Comparison of ENCODE assay signal across 7 mouse cellular contexts in genomic region chr11:110478978-110479384, GRCm38 (mm10).
DNase-seq lines count a peak whose midpoint lies in the region; ATAC-seq and TF ChIP-seq lines count a peak whose summit lies in the region.

No protein-coding gene starts in this region.

- H3K9me3 ChIP-seq in forebrain, embryonic 14.5 days (replicated peaks; ENCODE audit: control insufficient read depth, low read length) = no peaks in the 10 kb centered on the region
- H3K9me3 ChIP-seq in liver, postnatal 0 days (ENCODE audit: low read length) = no peaks in the 10 kb centered on the region

- CTCF ChIA-PET in Patski (lab: Charles Lee) = no interaction called here

- peak overlapping the region; percentile 15; the same call in 1 of the 2 replicates for H3K4me3 ChIP-seq in forebrain, embryonic 14.5 days (ENCODE audit: low read depth, low read length)
- H3K4me3 ChIP-seq in liver, postnatal 0 days (ENCODE audit: low read depth, low read length) = peak overlapping the region; percentile 49

- no peak for TF ChIP-seq CTCF in Patski (IDR thresholded peaks at IDR 0.05)
- TF ChIP-seq CTCF in liver, postnatal 0 days (IDR thresholded peaks at IDR 0.05; ENCODE audit: low read depth) = no peak

- peak overlapping the region; percentile 47 for H3K9ac ChIP-seq in forebrain, embryonic 14.5 days (ENCODE audit: low read length)
- H3K9ac ChIP-seq in liver, postnatal 0 days (replicated peaks) = peak overlapping the region; percentile 62

- TF ChIP-seq EP300 in liver, postnatal 0 days (IDR thresholded peaks at IDR 0.05; ENCODE audit: low read depth) = peak; percentile 45; the same call in 1 of the 2 replicates

- DNase-seq in Patski (ENCODE audit: low read depth, low spot score) = peak; percentile 89
- DNase-seq in cerebellum, adult 11-12 months = peak; percentile 52
- peak; percentile 93 for DNase-seq in forebrain, embryonic 14.5 days (ENCODE audit: low spot score)
- peak; percentile 83 to 89 for DNase-seq in kidney, adult 8-10 months
- peak; percentile 61 for DNase-seq in liver, postnatal 0 days
- DNase-seq in retina, embryonic 14.5 days (ENCODE audit: low spot score) = peak; percentile 70
- no peak for DNase-seq in left cerebral cortex, postnatal 10 days (ENCODE audit: extremely low spot score in 1 of 2, low spot score in 2 of 2)

- H3K4me1 ChIP-seq in forebrain, embryonic 14.5 days (ENCODE audit: control insufficient read depth, insufficient read depth, low read length) = peaks cover 38% of the 10 kb centered on the region
- H3K4me1 ChIP-seq in liver, postnatal 0 days (ENCODE audit: insufficient read depth) = peaks cover 40% of the 10 kb centered on the region

- in situ Hi-C loops in Patski (cut with MboI; ENCODE audit: low pct_unique_long_range_greater_than_20kb) = no loop called here

- WGBS in forebrain, embryonic 14.5 days = 0% methylated on average over 5 of the region's 6 CpGs
- WGBS in liver, postnatal 0 days (ENCODE audit: insufficient replicate concordance) = 2% methylated on average over 6 of the region's 6 CpGs

- intact Hi-C loops in left cerebral cortex, postnatal 10 days (cut with DNase I) = no loop called here

- peak overlapping the region; percentile 79 for H3K27ac ChIP-seq in forebrain, embryonic 14.5 days (ENCODE audit: low read depth, low read length)
- peak overlapping the region; percentile 66 for H3K27ac ChIP-seq in liver, postnatal 0 days (ENCODE audit: low read depth)

- no peaks in the 10 kb centered on the region for H3K36me3 ChIP-seq in forebrain, embryonic 14.5 days (ENCODE audit: control insufficient read depth, insufficient read depth, low read length)
- H3K36me3 ChIP-seq in liver, postnatal 0 days (replicated peaks; ENCODE audit: insufficient read depth, low read length) = peaks cover 3% of the 10 kb centered on the region; the same call in 1 of the 2 replicates

- peak; percentile 94 for ATAC-seq in Patski
- peak; percentile 86 for ATAC-seq in forebrain, embryonic 14.5 days
- peak; percentile 83 for ATAC-seq in liver, postnatal 0 days

- H3K4me2 ChIP-seq in forebrain, embryonic 14.5 days (ENCODE audit: low read length) = peak overlapping the region; percentile 46
- H3K4me2 ChIP-seq in liver, postnatal 0 days (ENCODE audit: low read depth, low read length) = peak overlapping the region; percentile 67

- H3K27me3 ChIP-seq in Patski = no peaks in the 10 kb centered on the region
- H3K27me3 ChIP-seq in forebrain, embryonic 14.5 days (replicated peaks; ENCODE audit: control insufficient read depth, insufficient read depth, low read length) = no peaks in the 10 kb centered on the region
- no peaks in the 10 kb centered on the region for H3K27me3 ChIP-seq in liver, postnatal 0 days (ENCODE audit: insufficient read depth, low read length)

- POLR2A ChIA-PET in Patski (lab: Charles Lee) = interaction anchor here (0.9 kb wide), 1 partner anchor 29 kb away, joined by 3 read pairs; no protein-coding TSS in a partner anchor

Comparison
In these comparisons a context has a peak if more than half of its experiments do, and no peak if none do; other contexts are left out.
1. DNase-seq: peak in Patski (single experiment), cerebellum, adult 11-12 months (single experiment), forebrain, embryonic 14.5 days (single experiment), kidney, adult 8-10 months (2 of 2), liver, postnatal 0 days (single experiment) and retina, embryonic 14.5 days (single experiment); none in left cerebral cortex, postnatal 10 days (0 of 2).
2. Peak in every context shown above with its lines, with median percentiles within 50 percentile points of each other: ATAC-seq.